Mouse (Mus musculus) kidney, postnatal 0 days (tissue): Measurements from ENCODE around the gene Vmn1r42. TPM values are rescaled to one million over a fixed set of nuclear protein-coding genes. Genes with fewer than 3 reads are reported as not detected.
"Not testable (repeated sequence)": the region's sequence is repeated elsewhere in the genome, so short reads cannot be mapped to it uniquely, and the experiment has no call there.

Experiments used
- ATAC-seq: fragments of 200-750 bp; cut with Nextera tagmentation; replicated peaks from 2 replicates; pipeline ENCODE4 v1.8.0; 2017; ENCODE audit warnings: low read depth, moderate number of reproducible peaks, moderate TSS enrichment, moderate library complexity; ENCODE audit not compliant: low FRiP score
- DNase-seq: peaks from one replicate; pipeline ENCODE4 v3.0.0-alpha.2; 2016; ENCODE audit warnings: low spot score
- H3K27ac ChIP-seq: fragments of 300-500 bp; sonication (generic); 2 replicates; pipeline ENCODE4 v1.5.1; 2014; ENCODE audit warnings: mild to moderate bottlenecking
- H3K27me3 ChIP-seq: fragments of 300-500 bp; sonication (generic); 2 replicates; pipeline ENCODE4 v1.6.1; 2014; ENCODE audit warnings: low read length, mixed read lengths; ENCODE audit not compliant: insufficient read depth
- H3K36me3 ChIP-seq: fragments of 300-500 bp; sonication (generic); 2 replicates; pipeline ENCODE4 v1.6.1; 2014; ENCODE audit warnings: low read length, mixed read lengths; ENCODE audit not compliant: insufficient read depth
- H3K4me1 ChIP-seq: fragments of 300-500 bp; sonication (generic); replicated peaks from 2 replicates; pipeline ENCODE4 v1.6.1; 2014; ENCODE audit warnings: antibody characterized with exemption, low read length, mixed read lengths; ENCODE audit not compliant: insufficient read depth
- H3K4me2 ChIP-seq: fragments of 300-500 bp; sonication (generic); 2 replicates; pipeline ENCODE4 v1.6.1; 2014; ENCODE audit warnings: mild to moderate bottlenecking, low read length, moderate library complexity, mixed read lengths
- H3K4me3 ChIP-seq: fragments of 300-500 bp; sonication (generic); replicated peaks from 2 replicates; pipeline ENCODE4 v1.5.1; 2014; ENCODE audit warnings: low read depth, low read length
- H3K9ac ChIP-seq: fragments of 300-500 bp; sonication (generic); 2 replicates; pipeline ENCODE4 v1.6.1; 2014; ENCODE audit warnings: low read depth, low read length
- H3K9me3 ChIP-seq: fragments of 300-500 bp; sonication (generic); replicated peaks from 2 replicates; pipeline ENCODE4 v1.6.1; 2016; ENCODE audit warnings: low read length, inconsistent platforms, mixed read lengths
- CTCF ChIP-seq: IDR thresholded peaks from 2 replicates; pipeline ENCODE4 v1.5.1; 2016; ENCODE audit warnings: antibody characterized with exemption, low read depth, mild to moderate bottlenecking, moderate library complexity
- WGBS: fragments of 180-500 bp; shearing (Covaris S2); extraction: QIAGEN DNeasy Blood & Tissue Kit; methylation state at CpG from one replicate; pipeline ENCODE4 v1.1.7; 2014; 5-methylcytosine and 5-hydroxymethylcytosine counted together
- polyA plus RNA-seq: library from polyadenylated mRNA; unstranded; fragments of >200 nt; fragmentation: Nextera tagmentation; extraction: Ambion mirVana; gene quantifications from 2 replicates; pipeline ENCODE4 v1.2.1, GENCODE M21; 2015

Gene Vmn1r42
- polyA plus RNA-seq: not detected in 2 replicates

DNA sequence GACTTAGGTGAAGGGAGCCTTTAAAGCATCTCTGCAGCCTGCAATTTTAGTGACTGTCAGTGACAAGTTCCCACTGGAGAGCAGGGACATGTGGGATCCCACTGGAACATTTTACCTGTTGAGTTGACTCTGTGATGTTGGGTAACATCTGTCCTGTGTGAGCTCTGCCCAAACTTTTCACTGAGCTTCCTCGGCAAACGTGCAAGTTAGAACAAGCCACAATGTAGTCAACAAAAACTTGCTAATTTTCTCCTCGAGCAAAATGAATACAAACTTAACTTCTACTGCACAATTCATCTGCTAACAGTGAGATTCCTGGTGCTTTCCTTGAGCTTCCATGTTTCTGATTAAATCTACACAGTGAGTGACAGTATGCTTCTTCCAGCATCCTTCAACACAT, at the start of gene Vmn1r42, which contains the start of gene Vmn1r43:
Gene Vmn1r42 (minus strand): TSS at position 101 of the 400 bp plus-strand sequence.
Gene Vmn1r43 (minus strand): TSS at position 101 of the 400 bp plus-strand sequence.
- DNase-seq, H3K4me2 ChIP-seq, H3K9ac ChIP-seq, H3K36me3 ChIP-seq, H3K9me3 ChIP-seq, ATAC-seq, H3K27me3 ChIP-seq, H3K4me1 ChIP-seq, H3K27ac ChIP-seq, H3K4me3 ChIP-seq: not testable (repeated sequence)
- WGBS: 72% methylated on average over 3 of the region's 3 CpGs

DNA sequence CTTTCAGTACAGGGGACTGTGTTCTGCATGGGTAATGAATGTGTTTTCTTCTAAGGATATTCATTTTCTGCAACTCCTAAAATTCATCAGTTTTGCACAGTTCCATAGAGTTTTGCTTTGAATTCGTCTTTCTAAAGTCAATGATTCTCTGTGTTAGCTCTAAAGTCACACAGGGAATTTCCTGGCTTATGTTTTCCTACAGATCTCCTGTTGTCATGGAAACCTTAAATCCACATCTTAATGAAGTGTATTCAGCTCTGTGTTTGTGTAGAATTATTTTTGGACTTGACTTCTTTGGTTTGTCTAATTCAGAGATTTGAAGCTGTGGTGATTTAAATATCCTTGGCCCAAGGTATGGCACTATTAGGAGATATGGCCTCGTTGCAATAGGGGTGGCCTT, 7.6 kb upstream of the Vmn1r42 start:
- H3K4me2 ChIP-seq: no peak overlapping the region
- H3K4me3 ChIP-seq: no peak overlapping the region
- H3K36me3 ChIP-seq: no peaks in the 10 kb centered on the region
- DNase-seq (no peak), ATAC-seq (no peak)
- 54% methylated on average over 2 of the region's 2 CpGs for WGBS
- no peak for TF ChIP-seq CTCF
- no peak overlapping the region for H3K27ac ChIP-seq
- H3K27me3 ChIP-seq: no peaks in the 10 kb centered on the region
- H3K9me3 ChIP-seq: no peaks in the 10 kb centered on the region
- no peak overlapping the region for H3K9ac ChIP-seq
- no peaks in the 10 kb centered on the region for H3K4me1 ChIP-seq

DNA sequence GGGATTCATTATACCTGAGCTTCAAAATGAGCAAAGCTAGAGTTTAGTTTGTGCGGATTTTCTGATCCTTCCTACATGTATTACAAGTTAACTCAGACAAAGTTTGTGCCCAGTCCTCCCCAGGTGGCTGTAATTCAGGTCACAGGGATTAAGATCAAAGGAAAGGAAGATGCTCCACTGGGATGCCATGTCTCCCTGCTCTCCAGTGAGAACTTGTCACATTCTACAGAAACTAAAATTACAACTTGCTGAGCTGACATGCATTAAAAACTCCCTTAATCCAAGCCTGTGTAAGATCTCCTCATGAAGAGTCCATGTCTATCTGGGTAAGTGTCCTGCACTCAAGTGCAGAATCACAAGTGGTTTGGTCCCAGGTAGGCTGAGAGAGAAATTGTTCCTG, 7.1 kb upstream of the Vmn1r42 start, which contains the start of gene Vmn1r44:
Gene Vmn1r44 (plus strand): TSS at position 301 of the 400 bp plus-strand sequence.
- TF ChIP-seq CTCF: no peak
- no peak within 1 kb of the TSS for H3K4me2 ChIP-seq
- DNase-seq: no peak
- ATAC-seq: no peak
- H3K9me3 ChIP-seq: no peaks in the 10 kb centered on the region
- no peaks in the 10 kb centered on the region for H3K36me3 ChIP-seq
- 90% methylated on average over 1 of the region's 1 CpGs for WGBS
- H3K9ac ChIP-seq: no peak within 1 kb of the TSS
- no peak within 1 kb of the TSS for H3K27ac ChIP-seq
- H3K4me1 ChIP-seq: no peaks in the 10 kb centered on the region
- H3K4me3 ChIP-seq: no peak within 1 kb of the TSS
- H3K27me3 ChIP-seq: no peaks in the 10 kb centered on the region

DNA sequence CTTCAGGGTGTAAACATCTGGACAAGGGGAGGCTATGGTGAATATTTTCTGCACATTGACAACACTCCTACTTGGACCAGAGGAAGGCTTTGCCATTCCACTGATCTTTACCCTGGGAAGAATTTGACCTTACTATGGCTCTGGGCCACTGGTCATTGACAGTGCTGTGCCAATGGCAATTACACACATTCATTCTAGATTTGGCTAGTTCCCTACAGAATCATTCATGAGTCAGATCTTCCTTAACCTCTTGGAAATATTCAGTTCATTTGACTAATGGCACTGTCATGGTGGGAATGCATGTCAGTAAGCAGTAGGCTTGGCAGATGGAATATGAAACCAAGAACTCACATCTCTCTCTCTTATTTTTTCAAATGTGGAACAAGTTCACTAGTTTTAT, 4.7 kb upstream of the Vmn1r42 start:
- Histone ChIP-seq H3K4me1 (no peaks in the 10 kb centered on the region), H3K9me3 (no peaks in the 10 kb centered on the region), H3K27ac (no peak overlapping the region), H3K36me3 (no peaks in the 10 kb centered on the region), H3K4me2 (no peak overlapping the region), H3K27me3 (no peaks in the 10 kb centered on the region), H3K4me3 (no peak overlapping the region), H3K9ac (no peak overlapping the region)
- TF ChIP-seq CTCF: no peak
- ATAC-seq: no peak
- no peak for DNase-seq

DNA sequence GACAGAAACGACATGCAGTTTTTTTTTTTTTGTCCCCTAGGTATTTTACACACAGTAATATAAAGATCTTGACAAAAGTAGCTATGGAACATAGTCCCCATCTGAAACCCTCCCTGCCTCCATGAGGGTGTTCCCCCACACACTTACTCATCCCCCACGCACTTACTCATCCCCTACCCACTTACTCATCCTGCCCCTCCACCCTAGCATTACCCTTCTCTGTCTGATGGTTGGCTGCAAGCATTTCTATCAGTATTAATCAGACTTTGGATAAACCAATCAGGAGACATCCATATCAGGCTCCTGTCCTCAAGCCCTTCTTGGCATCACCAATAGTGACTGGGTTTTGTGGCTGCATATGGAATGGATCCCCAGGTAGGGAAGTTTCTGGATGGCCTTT, 750 bp upstream of the Vmn1r42 start:
- no peak overlapping the region for H3K9ac ChIP-seq
- no peak for TF ChIP-seq CTCF
- H3K4me2 ChIP-seq: no peak overlapping the region
- H3K27me3 ChIP-seq: no peaks in the 10 kb centered on the region
- DNase-seq (no peak), ATAC-seq (no peak)
- H3K4me1 ChIP-seq: no peaks in the 10 kb centered on the region
- 81% methylated on average over 2 of the region's 2 CpGs for WGBS
- H3K27ac ChIP-seq: no peak overlapping the region
- H3K4me3 ChIP-seq: no peak overlapping the region
- no peaks in the 10 kb centered on the region for H3K36me3 ChIP-seq
- H3K9me3 ChIP-seq: no peaks in the 10 kb centered on the region

DNA sequence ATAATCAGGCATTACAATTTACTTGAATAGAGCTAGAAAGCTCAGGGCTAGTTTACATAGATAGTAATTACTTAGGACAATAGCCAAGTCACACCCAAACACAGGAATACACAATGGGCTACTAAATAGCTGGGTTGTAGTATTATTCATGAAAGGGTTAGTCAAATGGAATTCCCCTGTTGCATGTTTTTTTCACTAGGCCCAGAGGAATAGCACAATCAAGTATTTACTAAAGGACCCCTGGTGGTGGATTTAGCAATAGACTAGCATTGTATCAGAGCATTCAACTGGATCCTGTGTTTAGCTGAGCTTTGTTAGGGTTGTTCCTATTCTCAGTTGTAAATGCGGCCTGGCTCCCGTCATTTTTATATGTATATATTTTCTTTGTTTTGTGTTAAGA, 8.2 kb downstream of the Vmn1r42 start:
- Histone ChIP-seq H3K9ac (no peak overlapping the region), H3K27me3 (no peaks in the 10 kb centered on the region), H3K27ac (no peak overlapping the region), H3K4me3 (no peak overlapping the region), H3K4me2 (no peak overlapping the region), H3K4me1 (no peaks in the 10 kb centered on the region), H3K36me3 (no peaks in the 10 kb centered on the region), H3K9me3 (no peaks in the 10 kb centered on the region)
- WGBS: 91% methylated on average over 2 of the region's 2 CpGs
- ATAC-seq (no peak), DNase-seq (no peak)
- TF ChIP-seq CTCF: 0 out of 2 replicates have a peak, but pooled peaks have one; percentile 11

DNA sequence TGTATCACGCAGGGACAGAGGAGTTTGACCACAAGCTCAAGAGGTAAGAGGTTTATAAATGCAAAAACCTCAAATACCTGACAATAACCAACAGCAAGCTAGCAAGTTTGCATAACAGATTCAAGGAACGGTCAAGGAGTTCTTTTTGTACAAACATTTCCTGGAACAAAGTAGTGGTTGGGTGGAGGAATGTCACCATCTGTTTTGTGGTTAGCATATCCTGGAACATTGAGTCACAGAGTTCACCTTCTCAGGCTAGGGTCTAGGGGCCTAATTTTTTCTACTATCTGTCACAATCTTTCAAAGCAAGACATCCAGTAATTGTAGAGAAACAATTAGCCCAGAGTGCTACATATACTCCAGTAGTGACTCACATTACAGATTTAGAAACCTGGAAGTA, 8.9 kb downstream of the Vmn1r42 start:
- Histone ChIP-seq H3K4me2 (no peak overlapping the region), H3K27ac (no peak overlapping the region), H3K4me1 (no peaks in the 10 kb centered on the region), H3K27me3 (no peaks in the 10 kb centered on the region), H3K36me3 (no peaks in the 10 kb centered on the region), H3K9ac (no peak overlapping the region), H3K9me3 (no peaks in the 10 kb centered on the region), H3K4me3 (no peak overlapping the region)
- WGBS: 85% methylated on average over 2 of the region's 2 CpGs
- DNase-seq: no peak
- no peak for ATAC-seq
- no peak for TF ChIP-seq CTCF
